8 mouse cellular contexts compared by ENCODE assay signal in the genomic region with DNA sequence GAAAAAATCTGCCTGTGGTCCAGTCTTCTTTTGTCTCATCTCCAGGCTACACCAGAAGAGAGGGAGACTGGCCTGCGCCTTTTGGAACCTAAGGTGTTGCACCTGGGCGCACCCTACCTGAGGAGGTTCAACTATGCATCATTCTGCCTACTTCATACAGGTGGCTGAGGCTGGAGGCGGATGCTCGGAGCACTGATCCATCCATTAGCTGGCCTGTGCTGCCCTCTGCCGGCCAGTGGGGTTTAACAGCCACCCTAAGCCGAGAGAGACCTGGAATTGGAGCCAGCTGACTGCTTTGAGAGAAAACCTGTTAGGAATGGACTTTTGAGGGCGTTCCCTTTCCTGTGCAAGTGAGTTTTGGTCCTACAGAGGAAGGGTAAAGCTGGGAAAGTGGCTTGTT. TPM values are rescaled to one million over a fixed set of nuclear protein-coding genes. Genes with fewer than 3 reads are reported as not detected.
DNase-seq lines count a peak whose midpoint lies in the region; ATAC-seq and TF ChIP-seq lines count a peak whose summit lies in the region.

No protein-coding gene starts in this region.

- 5% methylated on average over 7 of the region's 7 CpGs for WGBS in heart, postnatal 0 days
- 5% methylated on average over 7 of the region's 7 CpGs for WGBS in liver, embryonic 14.5 days (ENCODE audit: insufficient replicate concordance)
- 5% methylated on average over 7 of the region's 7 CpGs for WGBS in neural tube, embryonic 14.5 days

- no peak for TF ChIP-seq POLR2A in brain, embryonic 14.5 days (IDR thresholded peaks at IDR 0.05; ENCODE audit: borderline replicate concordance, extremely low read depth, insufficient read depth, insufficient read length, poor library complexity, severe bottlenecking)
- TF ChIP-seq POLR2A in testis, adult 2 months (IDR thresholded peaks at IDR 0.05; ENCODE audit: control insufficient read depth, low read depth, low read length), result no peak

- ATAC-seq in CD4-positive, CD25-positive, alpha-beta regulatory T cell, adult 4 months, result peak; percentile 94
- peak; percentile 86 for ATAC-seq in erythroid progenitor cell, adult 5-6 weeks (replicated peaks; ENCODE audit: low FRiP score, poor library complexity, severe bottlenecking)
- ATAC-seq in heart, postnatal 0 days (ENCODE audit: insufficient read depth, low read depth), result peak; percentile 66; the same call in 1 of the 2 replicates
- 0 out of 2 replicates have a peak, but pooled peaks have one; percentile 23 for ATAC-seq in liver, embryonic 14.5 days (ENCODE audit: insufficient read depth)
- ATAC-seq in neural tube, embryonic 14.5 days (ENCODE audit: low read depth), result peak; percentile 88

- no peaks in the 10 kb centered on the region for H3K4me1 ChIP-seq in heart, postnatal 0 days (ENCODE audit: control insufficient read depth, insufficient read depth)
- H3K4me1 ChIP-seq in liver, embryonic 14.5 days (replicated peaks; ENCODE audit: control insufficient read depth in 2 of 2, insufficient read depth in 2 of 2, low read length in 1 of 2), result peaks cover 0 to 3% of the 10 kb centered on the region in 2 experiments; a peak in 2 of 4 replicates
- H3K4me1 ChIP-seq in neural tube, embryonic 14.5 days (ENCODE audit: control insufficient read depth, insufficient read depth, low read length), result peaks cover 6% of the 10 kb centered on the region; the same call in 1 of the 2 replicates
- H3K4me1 ChIP-seq in testis, adult 2 months (ENCODE audit: control insufficient read depth, insufficient read depth, low read length), result peaks cover 5% of the 10 kb centered on the region; the same call in 1 of the 2 replicates

- peak; percentile 99 for TF ChIP-seq CTCF in brain, embryonic 14.5 days (IDR thresholded peaks at IDR 0.05; ENCODE audit: borderline replicate concordance, extremely low read depth, insufficient read depth, insufficient read length)
- peak; percentile 88 for TF ChIP-seq CTCF in heart, postnatal 0 days (IDR thresholded peaks at IDR 0.05; ENCODE audit: low read depth)
- TF ChIP-seq CTCF in liver, embryonic 14.5 days (IDR thresholded peaks at IDR 0.05; ENCODE audit: low read depth), result peak; percentile 94
- peak; percentile 80; the same call in 1 of the 2 replicates for TF ChIP-seq CTCF in testis, adult 2 months (IDR thresholded peaks at IDR 0.05; ENCODE audit: control insufficient read depth, insufficient read depth, insufficient replicate concordance, low read depth, low read length)

- H3K4me3 ChIP-seq in heart, postnatal 0 days (ENCODE audit: low read depth, low read length), result no peak overlapping the region
- H3K4me3 ChIP-seq in liver, embryonic 14.5 days (ENCODE audit: insufficient read depth in 1 of 2, low read depth in 2 of 2, low read length in 2 of 2), result no peak overlapping the region
- no peak overlapping the region for H3K4me3 ChIP-seq in neural tube, embryonic 14.5 days (ENCODE audit: low read depth, low read length)
- H3K4me3 ChIP-seq in testis, adult 2 months (ENCODE audit: control insufficient read depth, low read depth, low read length), result no peak overlapping the region

- TF ChIP-seq EP300 in heart, postnatal 0 days (IDR thresholded peaks at IDR 0.05; ENCODE audit: low read depth), result no peak
- TF ChIP-seq EP300 in liver, embryonic 14.5 days (IDR thresholded peaks at IDR 0.05; ENCODE audit: low read depth), result no peak

- H3K27ac ChIP-seq in heart, postnatal 0 days (ENCODE audit: low read depth), result no peak overlapping the region
- no peak overlapping the region for H3K27ac ChIP-seq in liver, embryonic 14.5 days
- H3K27ac ChIP-seq in neural tube, embryonic 14.5 days (ENCODE audit: low read depth, low read length), result no peak overlapping the region
- H3K27ac ChIP-seq in testis, adult 2 months (ENCODE audit: control insufficient read depth, insufficient read depth, low read depth, low read length), result no peak overlapping the region

- no peak overlapping the region for H3K4me2 ChIP-seq in heart, postnatal 0 days (ENCODE audit: low read depth, low read length)
- H3K4me2 ChIP-seq in liver, embryonic 14.5 days (ENCODE audit: low read depth), result no peak overlapping the region
- H3K4me2 ChIP-seq in neural tube, embryonic 14.5 days (ENCODE audit: low read depth, low read length), result no peak overlapping the region

- H3K9me3 ChIP-seq in heart, postnatal 0 days (replicated peaks; ENCODE audit: control insufficient read depth, low read length), result no peaks in the 10 kb centered on the region
- H3K9me3 ChIP-seq in liver, embryonic 14.5 days (ENCODE audit: control insufficient read depth, low read length), result no peaks in the 10 kb centered on the region
- no peaks in the 10 kb centered on the region for H3K9me3 ChIP-seq in neural tube, embryonic 14.5 days (ENCODE audit: control insufficient read depth, low read length)

- peaks cover 27% of the 10 kb centered on the region for H3K27me3 ChIP-seq in heart, postnatal 0 days (ENCODE audit: control insufficient read depth, insufficient read depth, low read length)
- no peaks in the 10 kb centered on the region; the same call in 1 of the 2 replicates for H3K27me3 ChIP-seq in liver, embryonic 14.5 days (ENCODE audit: control insufficient read depth, insufficient read depth, low read length)
- no peaks in the 10 kb centered on the region for H3K27me3 ChIP-seq in neural tube, embryonic 14.5 days (ENCODE audit: control insufficient read depth, insufficient read depth, low read length)
- H3K27me3 ChIP-seq in testis, adult 2 months (ENCODE audit: control insufficient read depth, insufficient read depth, low read length), result no peaks in the 10 kb centered on the region

- H3K36me3 ChIP-seq in heart, postnatal 0 days (replicated peaks; ENCODE audit: control insufficient read depth, insufficient read depth, low read length), result no peaks in the 10 kb centered on the region
- H3K36me3 ChIP-seq in liver, embryonic 14.5 days (replicated peaks; ENCODE audit: control insufficient read depth, insufficient read depth, low read depth), result no peaks in the 10 kb centered on the region
- no peaks in the 10 kb centered on the region for H3K36me3 ChIP-seq in neural tube, embryonic 14.5 days (ENCODE audit: control insufficient read depth, insufficient read depth, low read length)
- H3K36me3 ChIP-seq in testis, adult 2 months (ENCODE audit: control insufficient read depth, insufficient read depth, low read length), result 0 out of 2 replicates have a peak, but pooled peaks cover 2% of the 10 kb centered on the region

- DNase-seq in brain, embryonic 14.5 days (ENCODE audit: low read depth), result peak; percentile 83
- DNase-seq in heart, postnatal 0 days (ENCODE audit: low spot score), result peak; percentile 42
- DNase-seq in kidney, postnatal 25 days, result peak; percentile 84 to 91
- DNase-seq in liver, embryonic 14.5 days (ENCODE audit: low read depth in 3 of 3, low spot score in 3 of 3), result peak; percentile 31 to 41 (median 37)

- no peak overlapping the region for H3K9ac ChIP-seq in heart, postnatal 0 days (replicated peaks; ENCODE audit: low read depth, low read length)
- H3K9ac ChIP-seq in liver, embryonic 14.5 days (replicated peaks), result no peak overlapping the region
- H3K9ac ChIP-seq in neural tube, embryonic 14.5 days (replicated peaks; ENCODE audit: low read depth, low read length), result no peak overlapping the region

RNA-seq across cellular contexts. Expression of a gene that starts 5.5 kb away (rescaled TPM):
- polyA plus RNA-seq in CD4-positive, CD25-positive, alpha-beta regulatory T cell, adult 4 months (2017; shearing (Covaris generic)), result 10 to 100 TPM; 43.9 to 71.5 TPM
- polyA plus RNA-seq in brain, embryonic 14.5 days (2012; rRNA removed), result 64.1 and 82.9 TPM in 2 replicates
- 58.4 and 65.4 TPM in 2 replicates for total RNA-seq in erythroid progenitor cell, adult 5-6 weeks (2015; ENCODE audit: low replicate concordance)
- 58.9 and 83.2 TPM in 2 replicates for total RNA-seq in erythroid progenitor cell, adult 5-6 weeks (2017; ENCODE audit: low replicate concordance)
- total RNA-seq in heart, postnatal 0 days (2014; rRNA removed; ENCODE audit: low replicate concordance), result 22.4 and 48.8 TPM in 2 replicates
- 12.2 and 14.2 TPM in 2 replicates for polyA plus RNA-seq in heart, postnatal 0 days (2015; fragmentation: Nextera tagmentation; extraction: Ambion mirVana)
- 39.4 and 39.8 TPM in 2 replicates for polyA plus RNA-seq in liver, embryonic 14.5 days (2012; rRNA removed)
- polyA plus RNA-seq in liver, embryonic 14.5 days (2014; fragmentation: Nextera tagmentation; extraction: Ambion mirVana), result 26.1 and 31.2 TPM in 2 replicates
- 42.9 and 48.5 TPM in 2 replicates for polyA plus RNA-seq in neural tube, embryonic 14.5 days (2014; fragmentation: Nextera tagmentation; extraction: Ambion mirVana)
- 14.2 and 16.8 TPM in 2 replicates for polyA plus RNA-seq in testis, adult 2 months (2012; rRNA removed)

Comparison
In these comparisons a context has a peak if more than half of its experiments do, and no peak if none do; other contexts are left out.
1. ATAC-seq: peak in every context shown above with its lines; median percentile 94 in CD4-positive, CD25-positive, alpha-beta regulatory T cell, adult 4 months; 88 in neural tube, embryonic 14.5 days; 86 in erythroid progenitor cell, adult 5-6 weeks; 66 in heart, postnatal 0 days; 23 in liver, embryonic 14.5 days.
2. DNase-seq: peak in every context shown above with its lines; median percentile 88 in kidney, postnatal 25 days; 83 in brain, embryonic 14.5 days; 42 in heart, postnatal 0 days; 37 in liver, embryonic 14.5 days.